Mouse (Mus musculus): ENCODE results near the gene Stxbp1. TPM values are rescaled to one million over a fixed set of nuclear protein-coding genes. Genes with fewer than 3 reads are reported as not detected.
A peak's percentile ranks its signal among the peaks of the same experiment; 100 is the strongest.

Gene Stxbp1
- polyA plus RNA-seq, 1 experiment, result 22.0 TPM

- Histone ChIP-seq H3K9ac (ENCODE audit: low read depth, poor library complexity, severe bottlenecking) (no peak within 1 kb of the TSS), H3K27me3 (ENCODE audit: control insufficient read depth, insufficient read depth, low read length, poor library complexity, severe bottlenecking) (no peaks in the 10 kb centered on the region), H3K27ac (ENCODE audit: insufficient read depth, low read length) (no peak within 1 kb of the TSS), H3K9me3 (replicated peaks; ENCODE audit: control insufficient read depth, insufficient read depth, low read length, poor library complexity, severe bottlenecking) (no peaks in the 10 kb centered on the region), H3K36me3 (ENCODE audit: control insufficient read depth, insufficient read depth, low read length, poor library complexity, severe bottlenecking) (no peaks in the 10 kb centered on the region), H3K4me3 (ENCODE audit: low read depth, low read length) (no peak within 1 kb of the TSS), H3K4me1 (ENCODE audit: control insufficient read depth, insufficient read depth, low read length) (peaks cover 6% of the 10 kb centered on the region)
- TF ChIP-seq POLR2A (IDR thresholded peaks at IDR 0.05; ENCODE audit: insufficient read depth, low read length), result no peak
- TF ChIP-seq CTCF (IDR thresholded peaks at IDR 0.05; ENCODE audit: low read depth, low read length), result no peak
- no peak for TF ChIP-seq EP300 (IDR thresholded peaks at IDR 0.05; ENCODE audit: insufficient read depth, low read depth, low read length)
Observed at GRCm38 (mm10) chr2:32784048-32784681, 62.9 kb downstream of the Stxbp1 start, which contains the start of gene Cfap157. TSS of gene Cfap157 (minus strand) at chr2:32784428.

- TF ChIP-seq EP300 (IDR thresholded peaks at IDR 0.05; ENCODE audit: insufficient read depth, low read depth, low read length), result peak; percentile 16; the same call in 1 of the 2 replicates
- no peak for TF ChIP-seq POLR2A (IDR thresholded peaks at IDR 0.05; ENCODE audit: insufficient read depth, low read length)
- TF ChIP-seq CTCF (IDR thresholded peaks at IDR 0.05; ENCODE audit: low read depth, low read length), result peak; percentile 63
- H3K27ac ChIP-seq (ENCODE audit: insufficient read depth, low read length), result peak overlapping the region; percentile 16; the same call in 1 of the 2 replicates
- H3K9ac ChIP-seq (ENCODE audit: low read depth, poor library complexity, severe bottlenecking), result no peak overlapping the region
- H3K4me1 ChIP-seq (ENCODE audit: control insufficient read depth, insufficient read depth, low read length), result peaks cover 6% of the 10 kb centered on the region
- no peaks in the 10 kb centered on the region for H3K27me3 ChIP-seq (ENCODE audit: control insufficient read depth, insufficient read depth, low read length, poor library complexity, severe bottlenecking)
- no peaks in the 10 kb centered on the region for H3K9me3 ChIP-seq (replicated peaks; ENCODE audit: control insufficient read depth, insufficient read depth, low read length, poor library complexity, severe bottlenecking)
- no peaks in the 10 kb centered on the region for H3K36me3 ChIP-seq (ENCODE audit: control insufficient read depth, insufficient read depth, low read length, poor library complexity, severe bottlenecking)
- H3K4me3 ChIP-seq (ENCODE audit: low read depth, low read length), result no peak overlapping the region
Observed at GRCm38 (mm10) chr2:32781710-32782109, 65.3 kb downstream of the Stxbp1 start.

GRCm38 (mm10) chr2:32779714-32780113 is 67.3 kb downstream of the Stxbp1 start:
- TF ChIP-seq EP300 (IDR thresholded peaks at IDR 0.05; ENCODE audit: insufficient read depth, low read depth, low read length) (no peak), CTCF (IDR thresholded peaks at IDR 0.05; ENCODE audit: low read depth, low read length) (no peak), POLR2A (IDR thresholded peaks at IDR 0.05; ENCODE audit: insufficient read depth, low read length) (no peak)
- no peaks in the 10 kb centered on the region for H3K36me3 ChIP-seq (ENCODE audit: control insufficient read depth, insufficient read depth, low read length, poor library complexity, severe bottlenecking)
- H3K4me3 ChIP-seq (ENCODE audit: low read depth, low read length), result no peak overlapping the region
- H3K4me1 ChIP-seq (ENCODE audit: control insufficient read depth, insufficient read depth, low read length), result peaks cover 6% of the 10 kb centered on the region
- no peak overlapping the region for H3K27ac ChIP-seq (ENCODE audit: insufficient read depth, low read length)
- no peaks in the 10 kb centered on the region for H3K9me3 ChIP-seq (replicated peaks; ENCODE audit: control insufficient read depth, insufficient read depth, low read length, poor library complexity, severe bottlenecking)
- no peaks in the 10 kb centered on the region for H3K27me3 ChIP-seq (ENCODE audit: control insufficient read depth, insufficient read depth, low read length, poor library complexity, severe bottlenecking)
- H3K9ac ChIP-seq (ENCODE audit: low read depth, poor library complexity, severe bottlenecking), result no peak overlapping the region

DNA sequence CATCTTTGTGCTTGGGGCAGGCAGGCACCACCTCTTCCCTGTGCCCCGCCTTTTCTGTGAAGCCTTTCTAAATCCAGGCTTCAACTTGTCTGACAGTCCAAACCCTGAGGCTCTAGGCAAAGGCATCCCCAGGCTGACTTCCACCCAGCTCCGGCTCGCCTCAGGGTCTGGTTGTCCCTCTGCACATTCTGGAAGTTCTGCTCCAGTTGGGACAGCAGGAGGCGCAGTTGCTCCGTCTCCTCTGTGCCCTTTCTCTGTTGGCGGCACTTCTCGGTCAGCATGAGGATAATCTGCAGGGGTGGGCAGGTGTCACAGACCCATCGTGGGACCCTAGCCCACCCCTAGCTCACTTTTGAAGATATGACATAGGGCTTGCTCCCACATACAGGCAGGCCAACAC is 67.9 kb downstream of the Stxbp1 start:
- Histone ChIP-seq H3K9ac (ENCODE audit: low read depth, poor library complexity, severe bottlenecking) (no peak overlapping the region), H3K36me3 (ENCODE audit: control insufficient read depth, insufficient read depth, low read length, poor library complexity, severe bottlenecking) (no peaks in the 10 kb centered on the region), H3K27me3 (ENCODE audit: control insufficient read depth, insufficient read depth, low read length, poor library complexity, severe bottlenecking) (no peaks in the 10 kb centered on the region), H3K27ac (ENCODE audit: insufficient read depth, low read length) (no peak overlapping the region), H3K9me3 (replicated peaks; ENCODE audit: control insufficient read depth, insufficient read depth, low read length, poor library complexity, severe bottlenecking) (no peaks in the 10 kb centered on the region), H3K4me3 (ENCODE audit: low read depth, low read length) (no peak overlapping the region), H3K4me1 (ENCODE audit: control insufficient read depth, insufficient read depth, low read length) (peaks cover 5% of the 10 kb centered on the region)
- TF ChIP-seq POLR2A (IDR thresholded peaks at IDR 0.05; ENCODE audit: insufficient read depth, low read length) (no peak), EP300 (IDR thresholded peaks at IDR 0.05; ENCODE audit: insufficient read depth, low read depth, low read length) (0 out of 2 replicates have a peak, but pooled peaks have one; percentile 31), CTCF (IDR thresholded peaks at IDR 0.05; ENCODE audit: low read depth, low read length) (peak; percentile 95)

GRCm38 (mm10) chr2:32778081-32778480 is 69.0 kb downstream of the Stxbp1 start:
- H3K36me3 ChIP-seq (ENCODE audit: control insufficient read depth, insufficient read depth, low read length, poor library complexity, severe bottlenecking), result no peaks in the 10 kb centered on the region
- H3K4me3 ChIP-seq (ENCODE audit: low read depth, low read length), result no peak overlapping the region
- TF ChIP-seq EP300 (IDR thresholded peaks at IDR 0.05; ENCODE audit: insufficient read depth, low read depth, low read length) (no peak), CTCF (IDR thresholded peaks at IDR 0.05; ENCODE audit: low read depth, low read length) (no peak), POLR2A (IDR thresholded peaks at IDR 0.05; ENCODE audit: insufficient read depth, low read length) (no peak)
- no peaks in the 10 kb centered on the region for H3K9me3 ChIP-seq (replicated peaks; ENCODE audit: control insufficient read depth, insufficient read depth, low read length, poor library complexity, severe bottlenecking)
- H3K27me3 ChIP-seq (ENCODE audit: control insufficient read depth, insufficient read depth, low read length, poor library complexity, severe bottlenecking), result no peaks in the 10 kb centered on the region
- no peak overlapping the region for H3K9ac ChIP-seq (ENCODE audit: low read depth, poor library complexity, severe bottlenecking)
- peaks cover 4% of the 10 kb centered on the region for H3K4me1 ChIP-seq (ENCODE audit: control insufficient read depth, insufficient read depth, low read length)
- no peak overlapping the region for H3K27ac ChIP-seq (ENCODE audit: insufficient read depth, low read length)

DNA sequence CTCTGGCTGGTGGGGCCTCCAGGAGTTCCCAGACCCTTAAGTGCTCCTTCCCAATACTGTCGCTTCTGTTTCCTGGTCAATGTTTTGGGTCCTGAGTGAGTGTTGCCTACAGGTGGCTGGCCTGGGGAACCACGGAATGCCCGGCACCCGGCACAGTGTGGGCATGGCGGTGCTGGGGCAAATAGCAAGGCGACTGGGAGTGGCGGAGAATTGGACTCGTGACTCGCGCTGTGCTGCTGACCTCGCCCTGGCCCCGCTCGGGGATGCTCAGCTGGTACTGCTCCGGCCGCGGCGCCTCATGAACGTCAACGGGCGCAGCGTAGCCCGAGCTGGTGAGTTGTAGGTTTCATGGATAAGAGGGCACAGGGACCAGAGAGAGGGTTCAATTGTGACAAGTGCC is 70.9 kb downstream of the Stxbp1 start:
- Histone ChIP-seq H3K4me1 (ENCODE audit: control insufficient read depth, insufficient read depth, low read length) (peaks cover 3% of the 10 kb centered on the region), H3K36me3 (ENCODE audit: control insufficient read depth, insufficient read depth, low read length, poor library complexity, severe bottlenecking) (no peaks in the 10 kb centered on the region)
- TF ChIP-seq POLR2A (IDR thresholded peaks at IDR 0.05; ENCODE audit: insufficient read depth, low read length), result no peak
- TF ChIP-seq EP300 (IDR thresholded peaks at IDR 0.05; ENCODE audit: insufficient read depth, low read depth, low read length), result no peak
- no peak for TF ChIP-seq CTCF (IDR thresholded peaks at IDR 0.05; ENCODE audit: low read depth, low read length)

More for the DNA sequence above, 70.9 kb downstream of the Stxbp1 start:
- Histone ChIP-seq H3K27me3 (ENCODE audit: control insufficient read depth, insufficient read depth, low read length, poor library complexity, severe bottlenecking) (no peaks in the 10 kb centered on the region), H3K9me3 (replicated peaks; ENCODE audit: control insufficient read depth, insufficient read depth, low read length, poor library complexity, severe bottlenecking) (no peaks in the 10 kb centered on the region), H3K27ac (ENCODE audit: insufficient read depth, low read length) (no peak overlapping the region), H3K9ac (ENCODE audit: low read depth, poor library complexity, severe bottlenecking) (peak overlapping the region; percentile 0; the same call in 1 of the 2 replicates), H3K4me3 (ENCODE audit: low read depth, low read length) (peak overlapping the region; percentile 77)

All from ES-Bruce4 (cell line).